Mouse (Mus musculus) T-helper 2 cell (primary cell): ENCODE results near the gene Ap3s2.

Source experiments
- in situ Hi-C: fragments of 300-600 bp; cut with MboI, MseI; formaldehyde crosslinking; loops from one replicate; pipeline ENCODE4 v1.15.1; 2025; ENCODE audit warnings: high pct_unique_total_duplicates

Ap3s2 gene

DNA sequence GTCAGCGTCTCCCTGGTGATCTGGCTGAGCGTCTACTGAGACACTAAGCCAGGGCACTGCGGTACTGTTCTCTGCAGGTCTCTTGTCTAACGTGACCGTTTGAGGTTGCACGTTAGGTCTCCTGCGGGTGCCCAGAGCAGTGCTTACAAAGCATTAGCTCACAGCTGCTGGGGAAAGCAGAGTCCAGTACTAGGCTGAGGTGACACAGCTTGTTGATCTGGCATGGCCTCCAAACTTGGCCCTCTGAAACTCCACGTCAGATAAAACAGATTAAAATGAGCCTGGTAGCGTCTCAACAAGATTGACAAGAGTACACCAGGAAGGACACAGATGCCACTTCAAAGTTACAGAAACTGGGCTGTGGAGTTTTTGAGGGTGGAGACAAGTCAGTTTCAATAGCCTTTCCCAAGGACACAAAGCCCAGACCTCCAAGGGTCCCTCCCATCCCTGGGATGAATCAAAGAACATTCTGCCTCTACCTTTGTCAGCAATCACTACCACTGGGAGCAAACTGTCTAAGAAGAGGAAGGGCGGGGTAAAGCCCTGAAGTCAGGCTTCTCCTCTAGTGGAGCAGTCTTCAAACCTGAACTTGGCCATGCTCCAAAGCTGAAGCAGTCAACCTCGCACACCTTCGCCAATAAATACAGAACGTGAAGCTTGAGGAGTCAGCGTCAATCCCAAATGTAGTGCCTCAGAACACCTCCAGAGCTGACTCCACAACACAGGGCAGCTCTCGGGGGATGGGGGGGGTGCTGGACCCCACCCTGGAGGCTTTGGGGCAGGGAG is 29.8 kb downstream of the Ap3s2 start:
- in situ Hi-C loops: no loop called here

DNA sequence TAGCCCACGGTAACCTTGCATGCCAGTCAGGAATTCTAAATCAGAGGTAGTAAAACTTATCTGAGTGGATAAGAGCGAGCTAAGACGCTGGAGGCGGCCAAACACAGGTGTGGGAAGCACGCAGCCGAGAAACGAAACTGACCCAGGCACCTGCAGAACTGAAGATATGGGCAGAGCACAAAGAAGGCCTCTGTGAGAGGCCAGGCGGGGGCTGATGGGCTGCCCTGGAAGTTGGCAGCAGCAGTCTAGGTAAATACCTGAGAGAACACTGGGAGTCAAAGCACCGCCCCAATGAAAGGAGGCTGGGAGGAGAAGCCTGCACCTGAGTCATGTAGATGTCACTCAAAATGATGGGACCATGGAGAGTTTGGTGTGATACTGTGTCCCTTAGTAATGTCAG is 31.8 kb downstream of the Ap3s2 start:
- in situ Hi-C loops: no loop called here

DNA sequence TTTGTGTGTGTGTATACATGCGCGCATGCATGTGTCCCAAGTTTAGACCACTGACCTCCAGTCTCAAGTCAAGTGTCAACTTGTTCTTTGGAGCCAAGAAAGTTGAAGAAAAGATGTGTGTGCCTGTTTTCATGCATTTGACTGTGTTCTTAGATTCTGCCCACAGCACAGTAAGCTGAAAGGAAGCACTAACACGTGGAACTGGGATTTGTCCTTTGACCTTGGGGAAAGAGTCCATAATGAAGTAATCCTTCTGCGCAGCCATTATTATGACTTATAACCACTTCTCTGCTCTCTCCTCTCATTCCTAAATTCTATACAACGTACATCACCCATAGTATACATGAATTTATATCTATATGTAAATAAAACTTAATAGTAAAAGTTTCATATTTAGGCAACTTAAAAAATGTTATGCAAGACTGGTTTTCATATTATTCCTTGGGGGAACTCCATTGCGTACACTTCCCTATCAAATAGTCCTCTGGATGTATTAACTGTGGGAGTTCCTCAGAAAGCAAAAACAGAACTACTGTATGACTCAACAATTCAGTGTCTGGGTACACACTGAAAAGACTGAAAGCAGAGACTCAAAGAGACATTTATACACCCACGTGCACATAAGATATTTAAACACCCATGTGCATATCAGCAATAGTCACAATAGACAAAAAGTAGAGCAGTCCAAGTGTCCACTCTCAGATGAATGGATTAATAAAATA is 36.7 kb downstream of the Ap3s2 start:
- in situ Hi-C loops: no loop called here

DNA sequence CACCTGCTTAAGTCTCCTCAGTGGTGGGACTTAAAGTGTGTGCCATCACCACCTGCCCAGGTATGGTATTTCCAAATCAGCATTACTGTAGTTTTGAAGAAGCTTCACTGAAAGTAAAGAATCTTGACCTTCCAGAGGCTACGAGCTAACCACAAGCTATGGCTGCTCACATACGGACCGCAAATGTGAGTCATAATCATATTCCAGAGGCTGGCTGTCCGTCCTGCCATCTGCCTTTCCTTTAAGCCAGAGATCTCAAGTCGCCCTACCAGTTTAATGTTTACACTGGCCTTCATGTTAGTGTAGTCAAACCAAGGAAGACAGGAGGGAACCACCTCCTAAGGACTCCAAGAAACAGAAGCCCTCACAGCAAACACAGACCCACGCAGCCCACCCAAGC is 38.5 kb downstream of the Ap3s2 start:
- in situ Hi-C loops: no loop called here

DNA sequence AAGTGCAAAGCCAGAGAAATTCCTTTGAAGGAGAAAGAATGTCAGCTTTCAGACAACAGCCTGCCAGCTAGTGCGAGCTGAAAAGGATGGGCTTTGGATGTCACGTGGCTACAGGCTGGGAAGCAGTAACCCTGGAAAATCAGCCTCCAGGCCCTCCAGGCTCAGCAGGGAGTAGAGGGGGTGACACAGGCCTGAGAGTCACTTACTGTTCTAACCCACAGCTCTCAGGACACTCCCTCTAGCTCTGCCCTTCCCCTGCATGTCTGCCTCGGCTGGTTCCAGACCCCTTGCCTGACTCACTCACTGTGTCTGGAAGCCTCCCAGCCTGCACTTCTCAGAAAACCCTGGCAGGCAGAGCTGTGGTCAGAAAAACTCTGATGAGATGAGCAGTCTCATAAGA is 39.5 kb downstream of the Ap3s2 start:
- in situ Hi-C loops: no loop called here

DNA sequence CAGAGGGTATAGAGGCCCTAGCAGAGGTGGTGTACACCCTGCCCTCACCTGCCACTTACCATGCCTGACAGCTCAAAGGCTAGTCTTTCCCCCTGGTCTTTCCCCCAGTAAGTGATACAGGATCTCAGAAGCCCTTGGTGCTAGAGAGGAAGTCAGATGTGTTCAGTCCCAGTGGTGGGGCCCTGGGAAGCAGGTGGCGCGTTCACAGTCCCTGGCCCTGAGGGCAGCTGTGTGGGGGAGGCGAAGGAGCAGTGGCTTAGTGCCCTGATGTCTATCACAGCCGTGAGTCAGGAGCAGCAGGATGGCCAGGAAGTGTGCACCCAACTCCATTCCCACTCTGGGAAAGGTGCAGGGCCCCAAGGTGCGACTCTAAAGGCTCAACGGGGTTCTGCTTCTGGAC is 40.4 kb downstream of the Ap3s2 start:
- in situ Hi-C loops: no loop called here

DNA sequence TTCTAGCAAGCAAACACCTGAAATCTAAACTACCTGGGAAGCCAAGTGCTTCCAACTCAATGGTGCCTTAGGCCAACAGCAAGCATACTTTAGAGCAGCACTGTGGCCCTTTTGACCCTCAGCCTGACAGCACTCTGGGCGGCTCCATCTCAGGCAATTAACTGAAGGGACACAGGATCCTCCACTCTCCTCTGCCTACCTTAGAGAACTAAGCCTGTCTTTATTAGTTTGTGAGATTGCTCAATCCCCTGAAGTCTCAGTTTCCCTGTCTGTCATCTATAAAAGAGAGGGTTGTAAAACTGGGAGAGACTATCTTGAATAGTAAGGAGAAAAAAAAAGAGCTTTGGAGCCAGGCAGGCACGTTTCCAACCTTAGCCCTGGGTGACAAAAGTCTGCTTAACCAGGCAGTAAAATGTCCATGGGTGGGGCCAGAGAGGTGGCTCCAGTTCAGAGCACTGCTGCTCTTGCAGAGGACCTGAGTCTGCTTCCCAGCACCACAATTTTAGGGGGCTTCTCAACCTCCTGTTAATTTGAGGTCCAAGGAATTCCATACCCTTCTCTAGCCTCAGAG is 41.9 kb downstream of the Ap3s2 start:
- in situ Hi-C loops: no loop called here

DNA sequence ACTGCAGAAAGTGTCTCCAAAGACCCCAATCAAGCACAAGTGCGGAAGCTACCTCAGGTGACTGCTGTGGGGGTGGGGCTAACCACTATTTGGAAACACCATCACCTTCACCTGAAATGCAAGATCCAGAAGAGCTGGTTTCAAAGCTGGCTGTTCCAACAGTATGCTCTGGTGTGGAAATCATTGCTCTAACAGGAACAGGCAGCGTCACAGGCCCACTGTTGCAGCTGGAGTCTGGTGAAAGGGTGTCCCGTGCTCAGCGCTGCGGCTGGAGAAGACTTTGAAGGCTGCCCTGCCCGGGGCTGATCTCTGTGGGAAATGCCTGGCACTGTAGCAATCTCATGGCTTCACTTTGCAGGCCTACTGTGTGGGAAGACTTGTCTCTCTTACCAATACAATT is 47.0 kb downstream of the Ap3s2 start:
- in situ Hi-C loops: no loop called here

DNA sequence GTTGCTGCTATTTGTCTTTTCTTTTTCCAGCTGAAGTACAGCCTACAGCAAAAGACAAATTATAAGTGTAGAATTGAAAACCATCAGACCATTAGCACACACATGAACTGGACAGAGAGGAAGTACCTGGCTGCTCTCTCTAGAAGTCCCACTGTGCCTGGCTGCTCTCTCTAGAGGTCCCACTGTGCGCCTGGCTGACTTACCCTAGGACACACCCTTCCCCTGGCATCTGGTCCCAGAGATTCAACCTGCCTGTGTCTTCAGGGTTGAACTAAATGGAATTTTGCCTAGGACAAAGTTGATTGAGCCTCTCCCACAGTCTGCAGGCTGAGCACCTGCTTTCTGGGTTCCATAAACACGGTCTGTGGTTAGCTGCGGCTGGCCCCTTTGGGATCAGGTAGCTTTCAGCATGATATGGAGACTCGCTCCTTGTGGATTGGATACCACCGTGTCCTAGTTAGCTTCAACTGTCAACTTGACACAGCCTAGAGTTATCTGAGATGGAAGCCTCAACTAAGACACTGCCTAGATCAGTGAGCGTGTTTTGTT is 48.6 kb downstream of the Ap3s2 start:
- in situ Hi-C loops: no loop called here

DNA sequence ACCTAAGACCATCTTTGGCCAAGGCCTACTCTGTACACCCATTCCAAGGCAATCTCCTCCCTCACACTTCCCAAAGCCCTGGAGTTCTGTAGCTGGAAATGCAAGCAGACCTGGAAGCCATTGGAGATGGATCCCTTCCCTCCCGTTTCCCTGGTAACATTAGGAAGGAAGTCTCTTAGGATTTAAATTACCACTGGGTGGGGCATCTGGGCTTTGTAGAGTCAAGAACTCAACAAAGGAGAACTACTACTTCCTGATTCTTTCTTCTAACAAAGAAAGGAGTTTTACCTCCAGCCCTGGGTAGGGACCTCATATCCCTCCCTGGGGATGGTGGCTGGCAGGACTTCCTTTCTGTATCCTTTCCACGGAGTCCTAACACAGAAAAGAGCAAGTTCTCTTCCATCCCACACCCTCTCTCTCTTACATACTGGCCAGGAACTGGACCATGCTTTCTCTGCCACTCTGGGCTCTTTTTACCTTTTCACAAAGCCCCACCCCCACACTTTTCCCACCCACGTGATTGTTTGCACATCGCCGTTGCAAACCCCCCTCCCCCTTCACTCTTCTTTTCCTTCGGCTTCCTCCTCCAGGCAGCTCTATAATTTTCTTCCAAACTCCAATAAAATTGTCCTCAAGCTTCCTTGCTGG is 51.3 kb downstream of the Ap3s2 start:
- in situ Hi-C loops: no loop called here

DNA sequence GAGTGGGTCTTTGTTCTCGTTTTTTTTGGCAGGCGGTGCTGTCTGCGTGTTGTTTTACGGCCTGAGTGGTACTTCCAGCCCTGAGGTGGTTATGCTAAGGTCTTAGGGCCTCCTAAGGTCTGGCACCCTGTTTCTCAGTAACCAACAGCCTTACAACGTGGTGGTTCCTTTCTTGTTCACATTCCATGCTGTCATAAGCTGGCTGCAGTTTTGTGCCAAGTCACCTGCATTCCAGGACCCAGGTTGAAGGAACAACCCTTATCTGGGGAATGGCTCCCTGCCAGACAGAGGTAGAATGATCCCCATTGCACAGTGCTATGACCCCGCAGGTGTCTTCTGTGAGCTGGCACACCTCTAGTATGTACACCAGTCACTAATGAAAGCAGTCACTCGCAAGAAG is 52.0 kb downstream of the Ap3s2 start:
- in situ Hi-C loops: no loop called here

DNA sequence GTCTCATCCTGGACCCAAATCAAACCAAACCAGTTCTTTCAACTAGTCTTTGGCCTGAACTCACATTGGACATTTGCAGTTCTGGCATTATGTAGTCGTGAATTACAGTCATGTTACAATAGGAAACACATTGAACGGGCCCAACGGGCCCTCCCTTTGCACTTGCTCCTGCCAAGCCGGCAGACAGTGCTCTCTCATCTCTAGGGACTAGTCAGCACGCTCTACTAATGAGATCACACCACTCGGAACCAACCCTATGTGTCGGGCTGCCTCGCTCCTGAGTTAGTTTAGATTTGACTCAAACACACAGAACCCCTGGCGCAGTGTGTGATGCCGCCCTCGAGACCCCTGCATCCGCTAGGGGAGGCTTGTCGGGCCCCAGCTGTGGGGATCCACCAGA is 52.6 kb downstream of the Ap3s2 start:
- in situ Hi-C loops: no loop called here

DNA sequence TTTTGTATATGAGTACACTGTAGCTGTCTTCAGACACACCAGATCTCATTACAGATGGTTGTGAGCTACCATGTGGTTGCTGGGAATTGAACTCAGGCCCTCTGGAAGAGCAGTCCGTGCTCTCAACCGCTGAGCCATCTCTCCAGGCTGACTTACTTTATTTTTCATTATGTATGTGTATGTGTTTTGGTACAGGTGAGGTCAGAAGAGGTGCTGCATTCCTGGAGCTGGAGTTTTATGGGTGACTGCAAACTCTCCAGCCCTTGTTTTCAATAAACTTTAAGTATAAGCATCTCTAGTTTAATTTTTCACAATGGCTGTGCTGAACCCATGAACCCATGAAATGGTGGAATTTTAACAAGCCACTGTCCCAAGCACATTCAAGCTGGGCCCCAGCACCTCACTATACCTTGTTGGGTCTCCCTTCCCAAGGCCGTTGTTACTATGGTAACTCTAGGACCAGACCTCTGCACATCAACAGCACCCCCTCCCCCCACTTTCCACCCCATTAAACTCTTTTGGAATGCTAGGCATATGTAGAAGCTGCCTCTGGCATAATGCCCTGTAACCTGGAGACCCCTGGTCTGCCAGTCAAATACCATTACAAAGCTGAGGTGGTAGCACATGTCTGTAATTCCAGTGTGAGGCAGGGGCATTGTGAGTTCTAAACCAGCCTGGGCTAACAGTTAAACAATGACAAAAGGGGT is 54.0 kb downstream of the Ap3s2 start:
- in situ Hi-C loops: no loop called here

DNA sequence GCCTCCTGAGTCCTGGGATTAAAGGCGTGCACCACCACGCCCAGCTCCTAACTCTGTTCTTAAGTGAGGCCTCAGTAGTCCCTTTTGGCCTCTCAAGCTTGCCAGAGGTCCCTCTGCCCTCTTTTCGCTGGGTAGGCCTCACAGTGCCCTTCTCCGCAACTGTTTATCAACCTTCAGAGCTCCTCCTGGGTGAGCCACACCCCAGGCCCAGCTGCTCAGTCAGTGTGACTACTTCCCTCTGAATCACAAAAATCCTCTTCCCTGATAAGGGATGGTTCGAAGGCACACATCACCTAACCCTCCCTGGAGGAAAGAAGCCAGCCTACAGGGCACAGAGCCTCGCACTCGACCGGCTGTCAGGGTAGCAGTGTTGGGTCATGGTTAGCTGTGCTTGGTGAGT is 58.7 kb downstream of the Ap3s2 start:
- in situ Hi-C loops: no loop called here

DNA sequence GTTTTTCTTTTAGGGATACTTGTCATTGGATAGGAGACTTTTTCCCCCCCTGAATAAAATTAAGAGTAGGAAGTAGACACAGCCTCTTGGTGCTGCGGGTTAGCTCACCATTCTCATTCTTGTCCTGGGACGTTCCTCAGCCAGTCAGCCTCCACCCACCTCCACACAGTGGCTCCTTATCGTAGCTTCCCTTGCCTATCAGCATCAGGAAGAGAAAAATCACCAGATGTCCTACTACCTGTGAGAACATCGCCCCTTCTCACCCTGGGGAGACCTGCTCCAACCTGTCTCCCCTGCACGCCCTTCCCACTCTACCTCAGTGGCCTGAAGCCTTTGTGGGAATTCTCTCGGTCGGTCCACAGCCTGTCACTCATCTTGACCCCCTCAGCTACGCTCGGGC is 59.6 kb downstream of the Ap3s2 start, which contains the start of gene Anpep:
TSS of gene Anpep (minus strand) at position 249 of the 400 bp plus-strand sequence.
- in situ Hi-C loops: no loop called here

DNA sequence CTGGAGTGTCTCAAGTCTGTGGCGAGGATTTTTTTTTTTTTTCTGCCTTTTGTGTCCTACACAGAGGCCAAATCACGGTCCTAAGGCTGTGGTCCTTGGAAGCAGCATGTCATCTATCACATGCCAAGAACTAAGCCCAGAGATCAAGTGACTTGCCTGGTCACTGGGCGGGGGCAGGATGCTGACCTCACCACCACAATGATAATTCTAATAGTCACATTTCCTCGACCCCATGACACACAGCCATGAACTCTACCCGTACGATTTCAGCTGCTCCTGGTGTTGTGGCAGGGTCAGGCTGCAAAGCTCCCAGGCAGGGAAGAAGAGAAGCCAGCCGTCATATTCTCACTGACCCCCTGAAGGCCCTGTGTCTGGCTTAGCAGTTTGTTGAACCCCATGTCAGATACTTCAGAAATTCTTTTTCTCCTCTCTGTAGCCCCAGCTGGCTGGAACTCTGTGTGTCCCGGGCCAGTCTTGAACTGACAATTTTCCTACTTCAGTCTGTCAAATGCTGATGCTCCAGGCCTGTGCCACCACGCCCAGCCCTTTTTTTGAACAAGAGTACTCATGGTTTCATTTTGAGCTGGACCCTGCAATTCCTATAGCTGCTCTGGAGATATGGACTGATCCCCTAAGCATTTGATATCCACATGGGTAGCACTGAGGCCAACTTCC is 61.4 kb downstream of the Ap3s2 start:
- in situ Hi-C loops: no loop called here

DNA sequence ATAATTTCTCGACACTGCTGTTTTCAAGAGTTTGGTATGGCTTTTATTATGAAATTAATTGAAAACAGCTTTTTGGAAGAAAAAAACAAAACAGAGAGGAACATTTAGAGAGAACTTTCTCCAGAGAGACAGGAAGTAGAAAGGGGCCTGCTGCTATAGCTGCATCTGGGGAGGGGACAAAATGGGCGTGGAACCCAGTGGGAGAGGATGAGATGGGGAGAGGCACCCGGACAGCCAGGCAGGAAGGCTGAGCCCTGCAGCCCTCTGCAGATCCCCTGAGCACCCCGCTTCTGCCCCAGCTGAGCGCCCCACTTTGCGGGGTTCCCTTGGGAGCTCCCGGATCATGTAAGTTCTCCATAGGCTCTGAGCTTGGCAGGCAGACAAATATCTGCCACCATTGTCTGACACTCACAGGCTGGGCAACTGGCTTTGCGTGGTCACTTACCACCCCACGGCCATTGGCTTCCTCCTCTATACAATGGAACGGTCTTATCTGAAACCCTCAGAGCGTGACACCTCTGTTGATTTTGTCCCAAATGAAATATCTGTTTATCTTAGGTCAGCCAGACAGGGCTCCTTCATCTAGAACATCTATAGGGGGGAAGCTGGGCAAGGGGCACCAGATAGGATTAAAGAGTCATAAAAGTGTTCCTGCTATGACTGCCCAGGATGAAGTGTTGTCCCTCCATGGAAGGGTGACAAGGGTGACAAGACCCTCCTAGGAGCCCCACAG is 62.1 kb downstream of the Ap3s2 start:
- in situ Hi-C loops: no loop called here

DNA sequence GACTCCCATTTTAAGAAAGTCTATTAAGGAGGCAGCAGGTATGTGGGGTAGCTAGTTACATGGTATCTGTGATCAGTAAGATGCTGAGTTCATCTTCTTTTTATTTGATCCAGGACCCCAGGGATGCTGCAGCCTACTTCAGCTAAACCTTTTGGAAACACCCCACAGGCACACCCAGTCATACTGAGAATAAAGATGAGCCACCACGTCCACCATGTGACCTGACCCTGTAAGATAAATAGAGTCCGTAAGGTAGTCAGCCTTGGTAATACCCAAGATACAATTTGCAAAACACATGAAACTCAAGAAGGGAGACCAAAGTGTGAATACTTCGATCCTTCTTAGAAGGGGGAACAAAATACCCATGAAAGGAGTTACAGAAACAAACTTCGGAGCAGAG is 64.1 kb downstream of the Ap3s2 start:
- in situ Hi-C loops: no loop called here

DNA sequence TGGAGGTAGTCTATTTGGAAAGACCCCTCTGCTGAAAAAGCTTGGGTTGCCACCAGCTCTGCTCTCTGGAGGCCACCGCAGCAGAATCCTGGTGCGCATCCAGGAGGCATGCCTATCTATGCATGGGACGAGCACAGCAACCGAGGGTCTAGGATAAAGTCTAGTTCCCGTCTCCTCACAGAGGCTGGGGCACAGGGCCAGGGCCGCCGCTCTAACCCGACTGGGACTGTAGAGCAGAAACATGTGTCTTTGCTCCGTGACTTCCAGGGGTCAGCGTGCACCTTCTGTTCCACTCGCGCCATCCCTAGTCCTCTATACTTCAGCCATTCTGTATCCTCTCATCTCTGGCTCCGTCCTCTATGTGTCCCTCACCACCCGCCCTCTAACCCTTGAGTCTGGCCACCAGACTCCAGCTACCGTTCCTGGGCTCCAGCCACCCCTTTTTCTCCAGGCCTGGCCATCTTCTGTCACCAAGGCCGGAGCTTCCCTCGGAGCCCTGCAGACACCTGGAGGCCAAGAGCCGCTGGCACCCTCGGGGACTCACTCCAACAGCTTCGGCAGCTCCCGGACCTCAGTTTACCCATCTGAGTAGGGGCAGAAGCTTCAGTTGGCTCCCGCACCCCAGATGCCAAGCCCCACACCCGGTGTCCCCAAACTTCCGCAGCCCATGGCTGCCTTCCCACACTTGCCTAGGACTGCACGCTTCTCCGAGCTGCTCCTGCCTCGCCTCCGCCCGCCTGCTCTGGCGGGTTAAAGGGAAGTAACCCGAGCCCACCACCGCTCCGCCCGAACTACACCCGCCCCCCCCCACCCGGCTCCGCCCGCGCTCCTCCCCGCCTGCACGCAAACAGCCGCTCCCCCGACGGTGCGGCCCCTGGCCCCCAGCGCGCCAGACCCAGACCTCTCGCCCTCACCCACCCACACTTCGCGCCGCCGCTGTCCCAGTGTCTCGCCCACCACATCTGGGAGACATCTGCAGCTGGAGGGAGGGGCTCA is 72.7 kb downstream of the Ap3s2 start:
- in situ Hi-C loops: no loop called here
